Mouse (Mus musculus) embryonic fibroblast, embryonic 13.5 days (primary cell): Measurements from ENCODE around the gene Pcdh17.

ENCODE experiments used
- CTCF ChIP-seq: IDR thresholded peaks from 2 replicates; pipeline ENCODE4 v1.5.1; 2011; ENCODE audit warnings: mild to moderate bottlenecking, control low read depth, low read length, moderate library complexity, borderline replicate concordance; ENCODE audit not compliant: insufficient read depth
- POLR2A ChIP-seq: IDR thresholded peaks from 2 replicates; pipeline ENCODE4 v1.6.1; 2011; ENCODE audit warnings: low read depth, mild to moderate bottlenecking, control low read depth, low read length, moderate library complexity

DNA sequence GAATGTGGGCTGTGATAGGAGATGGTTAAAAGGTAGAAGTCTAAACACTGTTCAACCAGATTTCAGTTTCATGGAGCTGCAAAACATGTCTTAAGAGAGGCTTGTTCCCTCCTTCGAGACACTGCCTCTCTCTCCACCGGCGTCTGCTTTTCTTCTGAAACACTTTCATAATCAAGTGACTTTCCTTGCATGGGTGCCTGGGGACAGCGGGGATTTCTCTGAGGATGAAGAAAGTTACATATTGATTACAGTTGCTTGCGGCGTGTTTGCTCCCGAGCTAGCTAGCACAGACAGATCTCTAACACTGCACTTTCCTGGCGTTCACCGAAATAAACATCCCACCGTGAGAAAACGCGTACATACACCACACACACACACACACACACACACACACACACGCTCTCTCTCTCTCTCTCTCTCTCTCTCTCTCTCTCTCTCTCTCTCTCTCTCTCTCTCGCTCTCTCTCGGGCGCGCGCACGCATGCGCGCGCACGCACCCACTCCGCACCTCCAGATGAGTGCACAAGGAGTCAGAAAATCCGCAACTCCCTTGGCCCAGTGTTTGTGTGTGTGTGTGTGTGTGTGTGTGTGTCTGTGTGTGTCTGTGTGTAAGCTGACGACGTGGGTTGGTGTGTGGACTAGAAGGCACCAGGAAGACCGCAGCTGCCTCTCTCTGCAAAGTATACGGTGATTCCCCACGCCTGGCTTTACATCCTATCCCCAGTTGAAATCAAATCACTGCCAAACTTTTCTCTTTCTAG lies 655 bp upstream of the Pcdh17 start:
- TF ChIP-seq POLR2A (no peak), CTCF (no peak)
